Mouse (Mus musculus): ENCODE results near the gene Gm20605.

Gm20605 gene

DNA sequence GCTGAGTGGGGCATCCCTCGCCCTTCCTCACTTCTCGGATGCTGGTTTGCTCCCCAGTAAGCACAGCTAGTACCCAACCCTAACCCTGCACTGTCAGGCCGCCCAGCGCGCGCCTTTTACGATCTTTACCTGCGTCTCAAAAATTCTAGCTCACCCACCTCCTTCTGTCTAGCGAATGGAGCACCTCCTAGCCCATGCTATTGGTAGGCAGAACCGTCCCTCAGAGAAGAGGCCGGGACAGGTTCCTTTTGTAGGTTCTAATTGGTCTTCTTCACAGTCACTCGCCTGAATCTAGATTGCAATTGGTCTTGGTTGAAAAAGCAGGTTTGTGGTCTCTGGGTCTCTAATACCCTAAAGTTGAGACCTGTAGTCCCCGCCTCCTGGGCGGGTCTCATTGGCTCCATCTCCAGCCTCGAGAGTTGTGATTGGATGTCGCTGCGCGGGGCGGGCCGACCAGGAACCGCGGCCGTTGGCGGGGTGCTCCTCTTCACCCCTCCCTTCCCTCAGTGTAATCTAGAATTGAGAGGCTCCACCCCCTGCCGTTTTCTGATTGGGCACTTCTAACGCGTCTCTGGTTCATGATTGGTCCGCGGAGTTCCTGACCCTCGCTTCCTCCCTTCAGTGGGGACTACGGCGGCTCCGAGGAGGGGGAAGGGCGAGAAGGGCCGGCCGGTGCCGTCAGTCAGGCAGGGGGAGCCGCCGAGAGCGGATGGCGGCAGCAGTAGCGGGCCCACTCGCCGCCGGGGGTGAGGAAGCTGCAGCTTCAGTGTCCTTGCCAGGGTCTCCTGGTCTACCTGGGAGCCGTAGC, at the start of gene Gm20605, which contains the start of the genes Fbxo24 and Lrch4:
Gm20605 (plus strand) TSS at position 678 of the 808 bp plus-strand sequence.
Fbxo24 (minus strand) TSS at position 505 of the 808 bp plus-strand sequence.
Lrch4 (plus strand) TSS at position 624 of the 808 bp plus-strand sequence.
- peak; percentile 98 for DNase-seq

DNA sequence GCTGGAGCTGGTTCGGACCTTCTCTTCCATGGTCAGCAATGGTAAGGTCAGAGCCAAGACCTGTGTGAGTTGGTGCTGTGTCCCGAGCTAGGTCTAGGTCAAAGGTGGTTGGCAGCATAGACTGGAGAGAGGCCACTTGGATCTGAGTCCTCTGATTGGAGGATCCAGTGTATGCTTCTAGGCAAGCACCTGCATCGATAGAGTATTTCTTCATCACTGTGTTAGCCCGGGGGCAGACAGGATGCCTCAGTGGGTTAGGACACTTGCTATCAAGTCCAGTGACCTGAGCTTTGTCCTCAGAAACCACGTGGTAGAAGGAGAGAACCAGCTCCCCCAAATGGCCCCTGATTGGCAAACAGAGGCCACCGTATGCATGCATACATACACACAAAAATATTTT, 48.7 kb upstream of the Gm20605 start:
- DNase-seq, result no peak

DNA sequence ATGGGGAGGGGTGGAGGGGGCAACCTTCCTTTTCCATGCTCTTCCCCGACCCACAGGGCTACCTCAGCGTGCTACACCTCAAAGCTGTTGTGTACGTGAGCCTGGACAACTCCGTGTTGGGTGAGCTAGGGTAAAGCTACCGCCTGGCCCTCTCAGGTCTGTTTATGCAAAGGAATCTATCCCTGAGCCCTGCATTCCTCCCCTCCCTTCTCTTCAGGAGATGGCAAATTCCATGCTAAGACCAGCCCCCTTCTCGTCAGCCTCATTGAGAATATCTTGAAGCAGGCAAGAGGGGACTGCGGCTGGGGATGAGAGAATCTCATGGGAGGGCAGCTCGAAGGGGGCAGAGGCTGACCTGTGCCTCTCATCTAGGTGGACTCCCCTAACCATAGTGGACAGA, 46.3 kb upstream of the Gm20605 start:
- no peak for DNase-seq

DNA sequence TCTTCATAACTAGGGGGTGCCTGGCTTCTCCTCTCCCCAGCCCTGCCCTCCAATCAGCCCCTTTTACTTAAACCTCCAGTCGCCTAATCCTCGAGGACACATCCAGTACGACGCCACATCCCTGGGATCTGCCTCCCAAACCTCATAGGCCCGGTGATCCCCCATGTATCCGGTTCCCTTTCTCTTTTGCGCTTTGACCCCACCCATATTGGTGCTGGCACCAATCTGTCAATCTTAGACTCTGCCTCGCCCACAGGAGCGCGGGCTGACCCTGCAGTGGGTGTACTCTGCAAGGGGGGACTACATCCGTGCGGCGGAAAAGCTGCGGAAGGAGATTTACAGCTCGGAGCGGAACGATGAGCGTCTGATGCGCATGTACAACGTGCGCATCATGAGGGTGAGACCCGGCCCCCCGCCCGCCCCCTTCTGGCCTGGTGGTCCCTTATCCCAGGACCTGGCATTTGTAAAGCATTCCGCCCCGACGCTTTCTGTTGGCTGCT, 45.3 kb upstream of the Gm20605 start:
- DNase-seq, result peak; percentile 65

DNA sequence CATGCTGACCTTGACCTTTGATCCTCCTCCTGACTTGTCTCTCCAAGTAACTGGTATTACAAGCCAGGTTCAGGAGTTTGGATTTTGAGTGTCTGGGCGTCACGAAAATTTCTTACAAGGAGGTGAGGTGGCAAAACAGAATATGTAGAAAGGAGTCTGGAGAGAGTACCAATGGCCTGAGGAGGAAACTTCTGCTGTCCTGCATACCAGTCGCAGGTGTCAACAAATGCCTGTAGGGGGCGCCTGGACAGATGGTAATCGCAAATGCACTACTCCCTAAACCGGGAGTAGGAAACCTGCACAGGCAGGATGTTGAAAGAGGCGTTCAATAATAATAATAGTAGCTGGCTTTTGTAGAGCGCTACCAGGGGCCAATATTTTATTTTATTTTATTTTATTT, 44.0 kb upstream of the Gm20605 start:
- DNase-seq, result peak; percentile 85

DNA sequence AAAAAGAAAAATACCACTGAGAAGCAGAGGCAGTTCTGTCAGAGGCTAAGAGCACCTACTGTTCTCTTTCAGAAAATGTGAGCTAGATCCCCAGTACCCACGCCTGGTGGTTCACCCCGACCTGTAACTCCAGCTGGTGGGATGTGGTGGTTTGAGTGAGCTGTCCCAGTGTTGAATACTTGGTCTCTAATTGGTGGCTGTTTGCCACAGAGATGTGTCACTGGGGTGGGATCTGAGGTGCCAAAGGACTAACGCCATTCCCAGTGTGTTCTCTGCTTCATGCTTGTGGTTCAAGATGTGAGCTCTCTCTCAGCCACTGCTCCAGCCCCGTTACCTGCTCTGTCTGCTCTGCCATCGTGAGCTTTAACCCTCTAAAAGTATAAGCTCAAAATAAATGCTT, 38.5 kb upstream of the Gm20605 start:
- no peak for DNase-seq

DNA sequence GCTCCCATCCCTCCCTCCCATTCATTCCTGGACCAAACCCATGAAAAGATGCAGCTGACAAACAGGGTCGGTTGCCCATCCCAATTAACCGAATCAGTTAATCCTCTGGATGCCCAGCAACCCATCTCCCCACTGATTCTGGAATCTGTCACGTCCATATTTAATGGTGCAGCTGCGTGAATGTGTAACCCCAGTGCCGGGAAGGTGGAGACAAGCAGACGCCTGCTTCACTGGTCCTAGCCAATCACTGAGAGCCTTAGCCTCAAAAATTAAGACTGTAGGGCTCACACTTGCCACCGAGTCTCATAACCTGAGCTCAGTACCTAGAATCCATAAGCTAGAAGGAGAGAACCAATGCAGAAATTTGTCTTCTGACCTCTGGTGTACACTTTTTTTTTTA, 33.1 kb upstream of the Gm20605 start:
- no peak for DNase-seq

DNA sequence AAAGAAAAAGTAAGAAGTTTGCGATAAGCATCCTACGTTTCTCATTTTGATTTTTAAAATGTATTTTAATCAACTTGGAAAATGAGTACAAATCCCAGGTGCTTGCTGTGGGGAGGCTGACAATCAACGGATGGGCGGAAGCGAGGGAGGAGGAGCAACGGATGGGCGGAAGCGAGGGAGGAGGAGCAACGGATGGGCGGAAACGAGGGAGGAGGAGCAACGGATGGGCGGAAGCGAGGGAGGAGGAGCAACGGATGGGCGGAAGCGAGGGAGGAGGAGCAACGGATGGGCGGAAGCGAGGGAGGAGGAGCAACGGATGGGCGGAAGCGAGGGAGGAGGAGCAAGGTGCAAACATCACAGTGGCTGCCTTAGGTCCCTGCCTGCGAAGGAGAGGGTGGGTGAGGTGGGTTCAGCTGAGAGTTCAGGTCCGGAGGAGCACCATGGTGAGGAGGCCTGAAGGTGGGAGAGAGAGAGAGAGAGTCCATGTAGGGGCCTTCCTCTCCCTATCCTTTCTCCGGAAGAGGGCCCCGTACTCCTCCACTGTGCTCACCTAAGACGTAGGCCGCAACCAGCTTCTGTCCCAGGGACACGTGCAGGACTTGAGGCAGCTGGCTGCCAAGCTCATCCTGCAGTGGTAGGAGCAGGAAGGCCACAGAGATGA, 32.2 kb upstream of the Gm20605 start:
- DNase-seq, result peak; percentile 47

GRCm38 (mm10) chr5:137597625-137598024, 31.4 kb upstream of the Gm20605 start:
- no peak for DNase-seq

DNA sequence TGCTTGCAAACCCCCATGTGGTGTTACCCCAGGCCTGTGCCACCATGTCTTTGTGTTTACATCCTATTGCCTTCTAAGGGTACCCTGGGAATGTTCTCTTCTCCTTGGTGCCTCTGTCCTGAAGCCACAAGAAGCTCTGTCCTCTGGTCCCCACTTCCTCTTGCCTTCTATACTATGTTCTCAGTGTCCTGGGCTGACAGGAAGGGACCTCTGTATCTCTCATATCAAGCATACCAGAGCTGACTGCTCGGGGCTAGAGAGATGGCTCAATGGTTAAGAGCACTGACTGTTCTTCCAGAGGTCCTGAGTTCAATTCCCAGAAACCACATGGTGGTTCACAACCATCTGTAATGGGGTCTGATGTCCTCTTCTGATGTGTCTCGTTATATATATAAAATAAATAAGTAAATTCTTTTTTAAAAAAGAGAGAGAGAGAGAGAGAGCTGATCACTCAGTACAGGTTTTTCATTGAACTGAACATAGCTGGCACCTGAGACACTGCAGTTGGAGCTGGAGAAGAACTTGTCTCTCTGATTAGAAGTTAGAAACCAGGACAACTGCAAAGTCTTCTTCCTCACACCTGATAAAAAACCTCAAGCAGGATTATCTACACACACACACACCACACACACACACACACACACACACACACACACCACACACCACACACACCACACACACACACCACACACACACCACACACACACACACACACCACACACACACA, 30.7 kb upstream of the Gm20605 start:
- DNase-seq, result no peak

DNA sequence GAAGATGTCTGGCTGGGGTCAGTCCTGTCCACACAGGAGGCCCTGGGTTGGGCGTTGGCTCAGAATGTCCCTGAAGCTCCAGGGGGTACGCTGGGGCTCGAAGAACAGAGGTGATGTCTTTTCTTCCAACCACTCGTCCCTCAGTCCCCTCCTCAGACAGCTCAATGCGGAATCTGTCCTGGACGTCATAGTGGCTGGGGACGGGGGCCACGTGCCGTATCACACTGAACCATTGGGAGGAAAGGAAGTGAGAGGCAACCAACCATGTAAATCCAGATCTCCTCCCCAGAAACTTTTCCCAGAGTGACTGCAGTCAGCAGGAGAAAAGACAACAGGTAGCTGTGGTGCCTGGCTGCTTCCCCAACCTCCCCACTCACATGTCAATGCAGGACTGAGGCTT, 29.4 kb upstream of the Gm20605 start:
- no peak for DNase-seq

DNA sequence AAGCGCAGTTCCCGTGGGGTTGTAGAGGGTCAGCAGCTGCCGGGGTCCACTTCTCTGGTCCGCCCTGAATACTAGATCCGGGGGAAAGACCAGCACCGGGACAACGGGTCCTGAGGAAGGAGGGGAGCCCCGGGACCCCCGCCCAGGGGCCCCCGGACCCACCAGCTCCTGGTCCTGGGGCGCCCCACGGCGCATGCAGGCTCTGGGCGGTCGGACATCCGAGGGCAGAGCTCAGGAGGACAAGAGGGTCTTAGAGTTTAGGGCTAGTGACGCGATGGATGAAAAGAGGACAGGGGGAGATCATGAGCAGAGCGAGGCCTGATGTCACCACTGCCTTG, 28.7 kb upstream of the Gm20605 start:
- DNase-seq, result no peak

GRCm38 (mm10) chr5:137600619-137601364, 28.2 kb upstream of the Gm20605 start, which contains the start of gene Mospd3:
Gene Mospd3, minus strand, starts transcription at chr5:137601058.
- peak; percentile 99 for DNase-seq

DNA sequence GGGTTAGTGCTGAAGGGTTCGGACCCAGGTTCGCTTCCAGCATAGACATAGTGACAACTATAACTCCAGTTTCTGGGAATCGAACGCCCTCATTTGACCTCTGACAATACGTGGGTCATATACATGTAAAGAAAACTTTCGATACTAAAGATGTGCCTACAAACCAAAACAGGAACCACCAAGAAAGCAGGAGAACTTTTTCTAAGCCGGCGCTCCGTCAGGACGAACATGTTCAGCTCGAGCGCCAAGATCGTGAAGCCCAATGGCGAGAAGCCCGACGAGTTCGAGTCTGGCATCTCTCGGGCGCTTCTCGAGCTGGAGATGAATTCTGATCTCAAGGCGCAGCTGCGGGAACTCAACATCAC, 27.6 kb upstream of the Gm20605 start:
- peak; percentile 55 for DNase-seq

GRCm38 (mm10) chr5:137607860-137608653, 20.9 kb upstream of the Gm20605 start:
- no peak for DNase-seq

- DNase-seq, result no peak
Measured at GRCm38 (mm10) chr5:137608654-137609190, 20.3 kb upstream of the Gm20605 start.

DNA sequence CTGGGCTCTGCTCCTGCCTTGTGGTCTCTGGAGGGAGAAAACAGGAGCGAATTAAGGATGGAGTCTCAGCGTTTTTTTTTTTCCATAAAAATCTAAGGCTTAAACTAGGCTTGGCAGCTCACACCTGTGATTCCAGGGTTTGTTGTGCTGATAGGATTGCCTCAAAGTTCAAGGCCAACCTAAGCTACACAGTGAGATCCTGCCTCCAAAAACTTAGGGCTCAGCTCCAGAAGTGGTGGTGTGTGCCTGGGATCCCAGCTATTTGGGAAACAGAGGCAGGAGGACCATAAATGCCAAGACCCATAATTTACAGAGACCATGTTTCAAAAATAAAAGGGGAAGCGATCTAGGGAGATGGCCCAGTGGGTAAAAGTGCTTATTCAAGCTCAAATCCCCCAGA, 19.7 kb upstream of the Gm20605 start:
- no peak for DNase-seq

GRCm38 (mm10) chr5:137610056-137610455, 18.9 kb upstream of the Gm20605 start:
- no peak for DNase-seq

DNA sequence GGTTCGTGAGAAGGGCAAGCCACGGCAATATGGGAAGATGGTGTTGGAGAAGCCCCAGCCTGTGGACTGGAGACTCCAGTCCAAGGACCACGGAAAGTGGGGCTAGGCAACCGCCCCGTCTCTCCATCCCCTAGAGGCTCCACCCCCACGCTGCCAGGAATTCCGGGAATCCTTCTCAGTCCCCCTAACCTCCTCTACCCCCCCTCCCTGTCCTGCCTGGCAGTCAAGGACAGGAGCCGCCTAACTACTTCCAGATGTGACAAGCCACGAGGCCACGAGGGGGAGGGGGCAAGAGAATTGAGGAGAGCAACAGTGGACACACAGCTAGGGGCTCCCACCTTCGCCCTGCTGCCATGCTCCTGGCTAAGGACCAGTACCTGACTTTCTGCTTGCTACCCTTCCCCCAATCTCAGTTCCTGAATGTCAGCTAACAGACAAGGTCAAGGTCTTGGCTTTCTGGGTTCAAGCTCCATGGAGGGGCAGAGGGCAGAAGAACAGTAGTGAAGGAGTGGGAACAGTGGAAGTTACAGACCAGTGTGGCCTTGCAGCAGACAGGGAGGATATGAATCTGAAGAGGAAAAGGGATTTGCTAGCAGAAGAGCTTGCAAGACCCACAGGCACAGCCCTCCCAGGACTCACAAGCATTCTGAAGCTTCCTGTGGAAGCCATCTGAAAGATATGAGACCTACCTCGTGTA, 18.3 kb upstream of the Gm20605 start:
- no peak for DNase-seq

GRCm38 (mm10) chr5:137611245-137611602, 17.8 kb upstream of the Gm20605 start:
- DNase-seq, result no peak

GRCm38 (mm10) chr5:137613076-137613475, 15.9 kb upstream of the Gm20605 start:
- DNase-seq, result no peak

Data from thymus, postnatal 4 days (tissue).